Mouse (Mus musculus): ENCODE measurements around the gene Ehbp1l1. TPM values are rescaled to one million over a fixed set of nuclear protein-coding genes. Genes with fewer than 3 reads are reported as not detected.
"Not testable (repeated sequence)": the region's sequence is repeated elsewhere in the genome, so short reads cannot be mapped to it uniquely, and the experiment has no call there.

Gene Ehbp1l1
- total and polyA plus RNA-seq, 3 experiments = 30.4 to 62.6 (median 57.0) TPM

- no peak for TF ChIP-seq JUND (conservative IDR thresholded peaks at IDR 0.05; ENCODE audit: low read depth, low read length)
Measured at GRCm38 (mm10) chr19:5688200-5689087, 37.7 kb downstream of the Ehbp1l1 start, which contains the start of the genes Map3k11 and Pcnx3 (continued).

- H3K36me3 ChIP-seq (replicated peaks in 1 of 2; ENCODE audit: control insufficient read depth in 1 of 2, insufficient read depth in 1 of 2, low read length in 1 of 2) = peaks cover 48 to 67% of the 10 kb centered on the region in 2 experiments
- no peaks in the 10 kb centered on the region for H3K27me3 ChIP-seq (replicated peaks)
- peaks cover 35% of the 10 kb centered on the region for H3K79me2 ChIP-seq (replicated peaks; ENCODE audit: control insufficient read depth, extremely low read depth, insufficient read depth, poor library complexity, severe bottlenecking)
- TF ChIP-seq ZMIZ1 (IDR thresholded peaks at IDR 0.05; ENCODE audit: low read depth, low read length) (no peak), CTCF (conservative IDR thresholded peaks at IDR 0.05 in 1 of 2, IDR thresholded peaks at IDR 0.05 in 1 of 2; ENCODE audit: low read depth in 2 of 2, low read length in 2 of 2) (no peak), SIN3A (IDR thresholded peaks at IDR 0.05; ENCODE audit: low read length) (no peak), NRF1 (IDR thresholded peaks at IDR 0.05; ENCODE audit: low read depth, low read length) (no peak), UBTF (IDR thresholded peaks at IDR 0.05; ENCODE audit: low read depth, low read length) (no peak), RAD21 (IDR thresholded peaks at IDR 0.05; ENCODE audit: low read depth, low read length) (no peak), PAX5 (IDR thresholded peaks at IDR 0.05; ENCODE audit: low read length) (no peak)
- peak overlapping the region; percentile 98 for H3K9ac ChIP-seq (ENCODE audit: insufficient read depth, low read depth)
- dilution Hi-C loops (cut with MboI; ENCODE audit: extremely low pct_ligation_motif_present, extremely low pct_unique_long_range_greater_than_20kb, low sequenced_read_pairs) (no loop called here), in situ Hi-C loops (cut with MboI; ENCODE audit: low pct_ligation_motif_present, low pct_unique_long_range_greater_than_20kb, low sequenced_read_pairs) (no loop called here)
- H3K9me3 ChIP-seq (replicated peaks; ENCODE audit: low read length) = no peaks in the 10 kb centered on the region
- peak overlapping the region; percentile 92 for H3K4me2 ChIP-seq (ENCODE audit: insufficient read depth, low read depth, poor library complexity, severe bottlenecking)
- DNase-seq (ENCODE audit: extremely low read depth) = no peak
- H3K4me1 ChIP-seq (ENCODE audit: control insufficient read depth in 1 of 2, insufficient read depth in 2 of 2) = peaks cover 23 to 35% of the 10 kb centered on the region in 2 experiments
- H3K4me3 ChIP-seq (replicated peaks in 1 of 3; ENCODE audit: low read depth in 2 of 3, low read length in 2 of 3, poor library complexity in 1 of 3) = peak overlapping the region; percentile 81 to 95 (median 83)
- peak overlapping the region; percentile 79 for H3K27ac ChIP-seq (ENCODE audit: insufficient read depth, low read depth)
Measured at GRCm38 (mm10) chr19:5687738-5688137, 38.4 kb downstream of the Ehbp1l1 start.

GRCm38 (mm10) chr19:5686954-5687353 lies 39.2 kb downstream of the Ehbp1l1 start:
- Histone ChIP-seq H3K4me2 (ENCODE audit: insufficient read depth, low read depth, poor library complexity, severe bottlenecking) (peak overlapping the region; percentile 92; the same call in 1 of the 2 replicates), H3K79me2 (replicated peaks; ENCODE audit: control insufficient read depth, extremely low read depth, insufficient read depth, poor library complexity, severe bottlenecking) (peaks cover 32% of the 10 kb centered on the region), H3K4me1 (ENCODE audit: control insufficient read depth in 1 of 2, insufficient read depth in 2 of 2) (peaks cover 23 to 29% of the 10 kb centered on the region in 2 experiments), H3K36me3 (replicated peaks in 1 of 2; ENCODE audit: control insufficient read depth in 1 of 2, insufficient read depth in 1 of 2, low read length in 1 of 2) (peaks cover 55 to 68% of the 10 kb centered on the region in 2 experiments)
- H3K9ac ChIP-seq (ENCODE audit: insufficient read depth, low read depth); H3K27ac ChIP-seq (ENCODE audit: insufficient read depth, low read depth); DNase-seq (ENCODE audit: extremely low read depth); in situ Hi-C loops (cut with MboI; ENCODE audit: low pct_ligation_motif_present, low pct_unique_long_range_greater_than_20kb, low sequenced_read_pairs); dilution Hi-C loops (cut with MboI; ENCODE audit: extremely low pct_ligation_motif_present, extremely low pct_unique_long_range_greater_than_20kb, low sequenced_read_pairs); H3K9me3 ChIP-seq (replicated peaks; ENCODE audit: low read length); H3K4me3 ChIP-seq (replicated peaks in 1 of 3; ENCODE audit: low read depth in 2 of 3, low read length in 2 of 3, poor library complexity in 1 of 3); H3K27me3 ChIP-seq (replicated peaks): not testable (repeated sequence)

- in situ Hi-C loops (cut with MboI; ENCODE audit: low pct_ligation_motif_present, low pct_unique_long_range_greater_than_20kb, low sequenced_read_pairs) = no loop called here
- Histone ChIP-seq H3K36me3 (replicated peaks in 1 of 2; ENCODE audit: control insufficient read depth in 1 of 2, insufficient read depth in 1 of 2, low read length in 1 of 2) (peaks cover 57 to 68% of the 10 kb centered on the region in 2 experiments), H3K9me3 (replicated peaks; ENCODE audit: low read length) (no peaks in the 10 kb centered on the region), H3K4me1 (ENCODE audit: control insufficient read depth in 1 of 2, insufficient read depth in 2 of 2) (peaks cover 18 to 24% of the 10 kb centered on the region in 2 experiments), H3K9ac (ENCODE audit: insufficient read depth, low read depth) (no peak overlapping the region), H3K4me3 (replicated peaks in 1 of 3; ENCODE audit: low read depth in 2 of 3, low read length in 2 of 3, poor library complexity in 1 of 3) (no peak overlapping the region), H3K27me3 (replicated peaks) (no peaks in the 10 kb centered on the region), H3K4me2 (ENCODE audit: insufficient read depth, low read depth, poor library complexity, severe bottlenecking) (no peak overlapping the region), H3K27ac (ENCODE audit: insufficient read depth, low read depth) (no peak overlapping the region), H3K79me2 (replicated peaks; ENCODE audit: control insufficient read depth, extremely low read depth, insufficient read depth, poor library complexity, severe bottlenecking) (peaks cover 27% of the 10 kb centered on the region)
- dilution Hi-C loops (cut with MboI; ENCODE audit: extremely low pct_ligation_motif_present, extremely low pct_unique_long_range_greater_than_20kb, low sequenced_read_pairs) = no loop called here
- no peak for DNase-seq (ENCODE audit: extremely low read depth)
- TF ChIP-seq TBP (conservative IDR thresholded peaks at IDR 0.05; ENCODE audit: low read depth, low read length) (no peak), CTCF (conservative IDR thresholded peaks at IDR 0.05 in 1 of 2, IDR thresholded peaks at IDR 0.05 in 1 of 2; ENCODE audit: low read depth in 2 of 2, low read length in 2 of 2) (no peak), NELFE (IDR thresholded peaks at IDR 0.05; ENCODE audit: low read depth, low read length) (no peak), MAZ (IDR thresholded peaks at IDR 0.05; ENCODE audit: low read depth, low read length) (no peak), ZC3H11A (IDR thresholded peaks at IDR 0.05; ENCODE audit: low read depth, low read length) (no peak), SMC3 (IDR thresholded peaks at IDR 0.05; ENCODE audit: low read depth, low read length) (no peak), TCF12 (IDR thresholded peaks at IDR 0.05; ENCODE audit: low read depth, low read length) (no peak)
Measured at GRCm38 (mm10) chr19:5686437-5686836, 39.7 kb downstream of the Ehbp1l1 start.
